Mouse (Mus musculus) thymus, postnatal 36 days (tissue): ENCODE results near the gene Iqsec3.
A peak's percentile ranks its signal among the peaks of the same experiment; 100 is the strongest.

Experiments used
- DNase-seq, 2 experiments: peaks; one replicate each; pipeline ENCODE4 v3.0.0; 2022; ENCODE audit warnings: mixed read lengths in 2 of 2

The Iqsec3 gene

DNA sequence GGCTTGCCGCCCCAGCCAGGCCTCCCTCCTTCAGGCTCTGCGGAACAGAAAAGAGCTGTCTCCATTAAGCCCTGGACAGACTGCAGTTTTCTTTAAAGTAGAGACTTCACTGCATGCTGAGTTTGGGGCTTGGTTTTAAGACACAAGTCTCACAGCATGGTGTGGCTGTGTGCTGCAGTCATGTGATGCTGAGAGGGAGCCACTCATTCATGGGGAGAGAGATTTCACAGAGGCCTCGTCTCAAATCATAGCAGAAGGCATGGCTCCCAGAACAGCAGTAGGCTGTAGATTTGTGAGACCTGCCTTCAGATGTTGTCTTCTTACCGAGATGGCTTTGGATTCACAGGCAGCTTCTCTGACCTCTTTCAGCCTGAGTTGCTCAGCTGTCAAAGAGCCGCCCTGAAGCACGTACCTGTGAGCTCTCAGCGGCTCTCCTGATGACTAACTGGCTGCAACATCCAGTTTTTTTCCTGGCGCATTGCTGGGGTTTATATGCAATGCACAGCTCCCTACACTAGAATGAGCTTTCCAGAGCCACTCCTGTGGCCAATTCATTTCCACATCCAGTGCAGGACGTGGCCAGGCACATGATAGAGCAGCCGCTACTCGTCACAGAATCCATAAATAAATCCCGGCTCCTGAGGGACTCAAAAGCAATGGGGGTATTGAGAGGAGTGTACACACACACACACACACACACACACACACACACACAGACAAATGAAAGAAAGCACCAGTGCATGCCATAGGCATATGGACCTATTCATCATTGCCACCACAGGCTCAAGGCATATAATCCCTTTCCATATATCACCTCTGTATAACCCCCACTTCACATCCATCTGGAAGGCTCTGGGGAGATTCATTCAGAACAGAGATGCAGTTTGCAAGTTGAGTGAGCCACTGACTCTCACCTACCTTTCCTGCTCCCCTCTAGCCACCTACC is 18.7 kb downstream of the Iqsec3 start:
- DNase-seq: no peak

- DNase-seq: no peak
Measured at GRCm38 (mm10) chr6:121453776-121454175, 19.7 kb downstream of the Iqsec3 start.

GRCm38 (mm10) chr6:121451703-121452102 is 21.8 kb downstream of the Iqsec3 start:
- no peak for DNase-seq

- DNase-seq: no peak
Measured at GRCm38 (mm10) chr6:121440696-121441220, 32.7 kb downstream of the Iqsec3 start.

DNA sequence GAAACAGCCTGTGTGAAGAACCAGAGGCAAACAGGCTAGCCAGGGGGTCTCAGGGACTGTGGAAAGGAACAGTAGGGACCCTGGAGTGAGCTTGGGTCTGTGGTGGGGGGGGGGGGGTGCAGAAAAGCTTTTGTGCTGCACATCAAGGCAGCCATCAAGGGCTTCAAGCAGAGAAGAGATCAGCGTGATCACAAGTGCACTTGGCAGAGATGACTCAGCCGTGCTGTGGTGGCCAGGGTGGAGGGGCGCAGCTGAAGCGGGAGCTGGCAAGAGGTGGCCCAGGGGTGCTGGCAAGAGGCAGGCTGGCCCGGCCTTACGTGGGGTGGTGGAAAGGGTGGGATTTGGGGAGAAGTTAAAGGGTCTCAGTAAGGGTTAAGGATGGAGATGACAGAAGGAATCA is 48.6 kb downstream of the Iqsec3 start:
- no peak for DNase-seq

GRCm38 (mm10) chr6:121424403-121424802 is 49.1 kb downstream of the Iqsec3 start:
- no peak for DNase-seq

DNA sequence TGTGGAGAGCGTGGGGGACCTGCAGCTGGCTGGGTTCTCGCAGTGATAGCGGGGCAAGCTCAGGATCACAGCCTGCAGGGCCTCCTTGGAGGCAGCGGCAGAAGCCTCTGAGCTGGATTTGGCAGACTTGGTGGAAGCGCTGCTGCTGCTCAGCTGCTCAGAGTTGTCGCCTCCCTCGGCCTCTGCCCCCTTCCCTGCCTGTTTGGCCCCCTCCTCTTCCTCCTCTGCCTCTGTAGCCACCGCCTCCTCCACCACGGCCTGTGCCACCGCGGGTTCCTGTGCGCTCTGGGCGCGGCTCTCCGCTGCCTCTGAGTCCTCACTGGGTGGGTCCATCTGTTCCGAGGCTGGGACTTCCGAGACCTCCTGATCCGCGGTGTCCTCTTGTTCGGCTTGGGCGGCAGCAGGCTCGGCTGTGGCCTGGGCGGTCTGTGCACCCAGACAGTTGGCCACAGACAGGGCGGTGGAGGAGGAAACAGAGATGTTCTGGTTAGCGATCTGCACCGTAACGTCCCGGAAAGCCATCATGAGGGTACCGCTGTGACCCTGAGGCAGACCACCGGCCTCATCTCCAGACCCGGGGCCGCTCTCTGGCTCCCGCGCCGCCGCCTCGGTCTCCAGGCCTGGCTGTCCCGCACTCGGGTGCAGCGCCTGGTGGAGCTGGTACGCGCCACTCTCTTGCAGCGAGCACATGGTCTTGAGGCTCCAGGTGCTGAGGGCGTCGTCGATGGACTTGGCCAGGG is 60.8 kb downstream of the Iqsec3 start:
- DNase-seq: no peak

- no peak for DNase-seq
Measured at GRCm38 (mm10) chr6:121407571-121408011, 65.9 kb downstream of the Iqsec3 start.

GRCm38 (mm10) chr6:121405311-121405710 is 68.2 kb downstream of the Iqsec3 start:
- no peak for DNase-seq

- DNase-seq: no peak
Measured at GRCm38 (mm10) chr6:121402661-121403244, 70.7 kb downstream of the Iqsec3 start.

DNA sequence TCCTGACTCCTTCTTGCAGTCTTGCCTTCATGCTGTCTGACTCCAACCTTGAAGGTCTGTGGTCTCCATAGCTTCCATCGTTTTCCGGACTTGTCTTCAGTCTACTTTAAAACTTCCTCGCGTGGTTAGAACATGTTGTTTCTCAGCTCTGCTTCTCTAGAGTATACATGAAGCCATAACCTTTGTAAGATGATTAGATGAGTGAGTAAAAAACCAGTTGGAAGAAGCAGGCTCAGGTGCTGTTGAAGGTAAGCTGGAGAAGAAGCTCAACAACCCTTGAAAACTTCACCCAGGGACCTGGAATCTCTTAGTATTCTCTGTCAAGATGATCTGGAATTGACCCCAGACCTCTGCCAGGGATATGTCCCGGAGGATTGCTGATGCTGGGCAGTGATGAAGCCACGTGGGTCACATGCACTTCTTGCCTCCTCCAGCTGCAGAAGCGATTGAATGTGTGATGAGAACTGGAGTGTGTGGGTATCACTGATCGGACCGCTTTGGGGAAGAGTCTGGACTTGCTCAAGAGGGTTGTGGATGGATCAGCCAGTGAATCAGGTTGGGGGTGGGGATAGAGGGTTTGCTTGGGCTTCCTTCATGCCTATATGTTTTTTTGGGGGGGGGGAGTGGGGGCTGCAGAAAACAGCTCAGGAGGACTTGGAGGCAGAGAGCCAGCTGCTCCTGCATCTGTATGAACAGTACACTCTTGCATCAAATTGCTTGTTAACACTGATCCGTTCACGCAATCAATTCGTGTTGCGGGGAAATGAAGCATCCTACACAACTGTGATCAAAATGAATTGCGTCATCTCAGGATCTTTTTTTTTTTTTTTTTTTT is 71.4 kb downstream of the Iqsec3 start:
- no peak for DNase-seq

DNA sequence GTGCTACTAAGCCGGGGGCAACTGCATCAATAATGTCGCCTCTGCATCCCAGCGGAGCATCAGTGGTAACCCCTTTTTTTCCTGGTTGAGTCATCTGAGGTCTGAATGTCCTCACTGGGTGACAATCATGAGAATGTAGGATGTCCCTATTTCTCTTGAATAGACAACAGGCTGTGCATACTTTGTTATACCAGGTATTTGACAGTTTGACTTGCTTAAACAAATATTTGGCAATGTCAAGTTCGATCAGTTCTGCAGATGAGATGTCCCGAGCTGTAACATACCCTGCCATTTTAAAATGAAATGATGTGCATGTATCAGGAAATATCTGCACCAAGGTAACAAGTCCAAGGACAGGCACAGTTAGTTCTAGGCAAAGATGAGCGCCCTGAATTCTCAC is 72.3 kb downstream of the Iqsec3 start:
- DNase-seq: no peak

DNA sequence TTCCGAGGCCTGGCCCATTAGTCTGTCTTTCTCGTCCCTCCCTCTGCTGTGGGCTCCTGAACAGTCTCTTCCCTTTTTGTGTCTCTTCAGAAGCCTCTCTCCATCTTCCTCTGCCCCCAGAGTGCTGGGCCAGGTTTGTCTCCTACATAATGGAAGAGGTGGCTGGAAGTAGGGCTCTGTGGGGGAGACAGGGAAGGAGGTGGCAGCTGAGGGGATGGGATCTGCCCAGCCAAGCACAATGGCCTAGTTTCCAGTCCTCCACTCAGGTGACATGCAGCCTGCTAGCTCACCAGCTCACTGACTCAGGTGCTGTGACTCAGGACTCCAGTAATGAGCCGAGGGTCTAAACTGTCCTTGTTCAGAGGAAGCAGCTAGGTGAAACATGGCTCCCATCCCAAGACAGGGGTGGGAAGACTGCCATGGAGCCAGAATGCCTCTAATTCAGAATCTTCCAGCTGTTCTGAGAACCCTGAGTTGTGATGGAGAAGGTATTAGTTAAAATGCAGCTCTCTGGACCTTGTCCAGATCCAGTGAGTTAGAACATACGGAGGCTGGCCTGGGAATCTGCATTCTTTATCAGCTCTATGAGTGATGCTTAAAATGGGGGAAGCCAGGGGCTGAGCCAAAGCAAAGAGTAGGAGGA is 80.7 kb downstream of the Iqsec3 start:
- no peak for DNase-seq

DNA sequence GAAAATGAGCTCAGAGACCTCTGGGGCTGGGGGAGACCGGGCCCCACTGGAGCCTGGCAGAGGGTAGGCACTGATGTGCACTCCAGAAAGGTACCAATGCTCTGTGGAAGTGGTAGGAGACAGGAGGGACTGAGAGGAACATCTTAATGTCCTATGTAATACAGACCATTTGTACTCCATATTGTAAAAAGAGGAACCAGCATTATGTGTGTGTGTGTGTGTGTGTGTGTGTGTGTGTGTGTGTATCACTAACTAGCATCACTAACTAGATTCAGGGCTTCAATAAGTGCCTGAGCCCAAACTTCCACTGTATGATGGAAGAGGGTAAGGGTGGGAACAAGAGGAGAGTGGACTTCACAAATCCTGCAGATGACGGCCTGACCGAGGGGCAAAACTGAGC is 88.1 kb downstream of the Iqsec3 start:
- no peak for DNase-seq

DNA sequence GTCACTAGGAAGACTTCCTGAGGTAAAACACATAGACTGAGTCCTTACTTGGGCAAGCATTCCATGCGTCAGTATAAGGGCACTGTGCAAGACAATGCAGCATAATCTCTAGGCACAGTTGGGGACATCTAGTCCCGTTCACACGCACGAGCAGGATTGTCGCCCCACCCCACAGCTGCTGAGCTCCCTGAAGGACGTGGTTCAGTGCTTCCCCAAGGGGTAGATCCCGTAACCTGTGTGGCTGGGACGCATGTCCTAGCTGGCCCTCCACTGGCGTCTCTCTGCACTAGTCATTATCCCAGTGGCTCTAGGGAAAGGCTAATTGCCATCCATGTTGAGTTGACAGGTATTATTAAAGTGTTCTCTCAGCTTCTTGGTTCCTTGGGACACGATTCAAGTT is 91.4 kb downstream of the Iqsec3 start:
- DNase-seq: no peak

DNA sequence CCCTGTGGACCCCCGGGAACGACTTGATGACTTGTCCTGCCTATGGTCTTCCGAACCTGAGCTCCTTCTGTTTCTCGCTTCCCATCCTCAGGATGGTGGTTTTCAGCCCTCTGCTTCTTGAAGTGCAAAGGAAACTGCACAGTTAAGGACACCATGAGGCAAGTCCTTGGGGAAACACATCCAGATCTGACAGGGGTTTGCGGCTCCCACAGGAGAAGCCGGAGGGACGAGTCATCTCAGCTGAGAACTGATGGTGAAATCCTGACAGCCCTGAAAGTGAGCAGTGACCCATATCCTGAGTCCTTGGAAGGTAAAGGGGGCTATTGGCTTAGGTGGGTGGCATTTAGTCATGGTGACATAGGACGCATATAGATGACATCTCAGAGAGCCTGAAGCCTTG is 92.9 kb downstream of the Iqsec3 start:
- no peak for DNase-seq

DNA sequence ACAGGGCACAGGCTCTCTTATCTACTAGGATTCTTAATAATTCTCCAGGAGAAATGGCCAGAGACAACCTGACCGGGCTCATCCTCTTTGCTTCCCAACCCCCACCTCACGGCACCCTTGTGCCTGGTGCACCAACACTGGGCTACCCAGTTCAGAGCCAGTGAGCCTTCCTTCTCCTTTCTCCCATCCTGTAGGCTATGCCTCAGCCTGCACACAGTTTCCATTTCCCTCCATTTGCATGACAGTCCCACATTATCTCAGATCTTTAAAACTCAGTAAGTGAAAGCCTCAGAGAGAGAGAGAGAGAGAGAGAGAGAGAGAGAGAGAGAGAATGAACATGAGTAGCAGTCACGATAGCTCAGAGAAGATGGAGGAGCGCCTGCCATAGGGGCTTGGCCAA is 95.2 kb downstream of the Iqsec3 start:
- no peak for DNase-seq

DNA sequence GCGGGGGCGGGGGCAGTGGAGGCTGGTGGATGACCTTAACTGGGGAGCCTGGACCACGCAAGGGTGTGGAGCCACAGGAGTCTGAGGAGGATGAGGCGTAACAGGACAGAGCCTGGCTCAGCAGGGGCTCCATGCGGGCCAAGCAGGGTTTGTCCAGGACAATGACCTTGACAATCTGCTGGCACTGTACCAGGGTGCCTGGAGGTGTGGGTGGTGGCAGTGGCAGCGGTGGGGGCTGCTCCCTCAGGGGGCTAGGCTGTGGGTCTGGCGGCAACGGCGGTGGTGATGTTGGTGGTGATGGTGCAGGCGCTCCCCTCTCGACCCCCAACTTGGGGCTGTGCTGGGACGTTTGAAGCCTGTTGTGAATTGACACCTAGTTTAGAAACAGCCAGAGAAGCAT is 97.3 kb downstream of the Iqsec3 start:
- no peak for DNase-seq

- DNase-seq: no peak
Measured at GRCm38 (mm10) chr6:121371197-121371980, 102.1 kb downstream of the Iqsec3 start.

DNA sequence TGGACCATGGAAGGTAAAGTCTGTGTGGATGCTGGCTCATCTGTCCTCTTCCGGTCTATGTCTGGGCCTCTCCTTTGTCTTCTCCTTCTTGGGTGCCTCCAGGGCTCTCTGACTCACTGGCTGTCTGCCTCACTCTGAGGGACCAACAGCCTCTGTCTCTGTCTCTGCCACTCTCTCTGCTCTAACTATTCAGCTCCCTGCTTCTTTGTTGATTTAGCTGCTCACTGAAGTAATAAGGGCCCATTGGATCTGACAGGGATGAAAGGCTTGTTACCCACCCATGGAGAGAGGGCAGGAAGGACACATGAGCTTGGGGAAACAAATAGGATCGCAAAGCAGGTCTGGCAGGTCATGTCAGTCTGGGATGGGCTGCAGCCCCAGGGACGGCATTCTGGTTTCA is 106.4 kb downstream of the Iqsec3 start:
- DNase-seq: no peak

DNA sequence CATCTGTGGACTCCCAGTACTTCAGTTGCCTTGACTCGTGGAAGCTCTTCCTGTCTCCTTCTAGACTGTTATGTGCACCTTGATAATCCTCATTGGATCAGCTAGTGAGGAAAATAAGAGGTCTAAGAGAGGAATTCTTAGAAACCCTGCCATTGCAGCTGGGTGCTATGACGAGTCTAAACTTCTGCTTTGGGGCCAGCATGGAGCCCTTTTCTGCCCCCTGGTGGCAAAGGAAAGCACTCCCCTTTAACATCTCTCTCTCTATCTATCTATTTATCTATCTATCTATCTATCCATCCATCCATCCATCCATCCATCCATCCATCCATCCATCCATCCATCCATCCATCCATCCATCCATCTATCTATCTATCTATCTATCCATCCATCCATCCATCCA is 106.9 kb downstream of the Iqsec3 start:
- DNase-seq: peak in 1 of 2 experiments; percentile 9
